Mouse (Mus musculus): ENCODE measurements at regions not wholly inside any gene's neighbourhood (a gene's known extent, or its start where the extent isn't known, plus 50 kb on each side); places are given as distances from the start of the nearest gene placed in this dataset.

GRCm38 (mm10) chr14:87289708-87290243 lies 126.7 kb upstream of the Tdrd3 start:
- no peaks in the 10 kb centered on the region; the same call in 1 of the 2 replicates for H3K9me3 ChIP-seq (ENCODE audit: low read length)
- H3K4me1 ChIP-seq (replicated peaks; ENCODE audit: low read depth, low read length): no peaks in the 10 kb centered on the region
- H3K4me3 ChIP-seq (replicated peaks; ENCODE audit: low read length): no peak overlapping the region
- H3K36me3 ChIP-seq (ENCODE audit: insufficient read depth, low read length): no peaks in the 10 kb centered on the region
- TF ChIP-seq CTCF (conservative IDR thresholded peaks at IDR 0.05; ENCODE audit: low read length) (no peak), NANOG (IDR thresholded peaks at IDR 0.05; ENCODE audit: borderline replicate concordance, low read length) (no peak), POU5F1 (IDR thresholded peaks at IDR 0.05; ENCODE audit: borderline replicate concordance, low read length) (no peak)
- H3K27me3 ChIP-seq (ENCODE audit: insufficient read depth, low read length): no peaks in the 10 kb centered on the region

- TF ChIP-seq NANOG (IDR thresholded peaks at IDR 0.05; ENCODE audit: borderline replicate concordance, low read length): no peak
- no peak for TF ChIP-seq POU5F1 (IDR thresholded peaks at IDR 0.05; ENCODE audit: borderline replicate concordance, low read length)
- TF ChIP-seq CTCF (conservative IDR thresholded peaks at IDR 0.05; ENCODE audit: low read length): no peak
- Histone ChIP-seq H3K4me1 (replicated peaks; ENCODE audit: low read depth, low read length) (no peaks in the 10 kb centered on the region), H3K36me3 (ENCODE audit: insufficient read depth, low read length) (no peaks in the 10 kb centered on the region), H3K9me3 (ENCODE audit: low read length) (no peaks in the 10 kb centered on the region; the same call in 1 of the 2 replicates), H3K4me3 (replicated peaks; ENCODE audit: low read length) (no peak overlapping the region), H3K27me3 (ENCODE audit: insufficient read depth, low read length) (peaks cover 2% of the 10 kb centered on the region; the same call in 1 of the 2 replicates)
These were observed 121.2 kb upstream of the Tdrd3 start for GRCm38 (mm10) chr14:87295206-87295605.

- Histone ChIP-seq H3K36me3 (ENCODE audit: insufficient read depth, low read length) (no peaks in the 10 kb centered on the region), H3K4me1 (replicated peaks; ENCODE audit: low read depth, low read length) (no peaks in the 10 kb centered on the region), H3K27me3 (ENCODE audit: insufficient read depth, low read length) (peaks cover 2% of the 10 kb centered on the region; the same call in 1 of the 2 replicates), H3K4me3 (replicated peaks; ENCODE audit: low read length) (no peak overlapping the region), H3K9me3 (ENCODE audit: low read length) (no peaks in the 10 kb centered on the region; the same call in 1 of the 2 replicates)
- no peak for TF ChIP-seq NANOG (IDR thresholded peaks at IDR 0.05; ENCODE audit: borderline replicate concordance, low read length)
- TF ChIP-seq CTCF (conservative IDR thresholded peaks at IDR 0.05; ENCODE audit: low read length): no peak
- no peak for TF ChIP-seq POU5F1 (IDR thresholded peaks at IDR 0.05; ENCODE audit: borderline replicate concordance, low read length)
These were observed 119.3 kb upstream of the Tdrd3 start for GRCm38 (mm10) chr14:87297160-87297559.

- Histone ChIP-seq H3K36me3 (ENCODE audit: insufficient read depth, low read length) (no peaks in the 10 kb centered on the region), H3K4me3 (replicated peaks; ENCODE audit: low read length) (no peak overlapping the region), H3K27me3 (ENCODE audit: insufficient read depth, low read length) (peaks cover under 1% of the 10 kb centered on the region; the same call in 1 of the 2 replicates), H3K4me1 (replicated peaks; ENCODE audit: low read depth, low read length) (no peaks in the 10 kb centered on the region), H3K9me3 (ENCODE audit: low read length) (no peaks in the 10 kb centered on the region)
- TF ChIP-seq NANOG (IDR thresholded peaks at IDR 0.05; ENCODE audit: borderline replicate concordance, low read length) (no peak), POU5F1 (IDR thresholded peaks at IDR 0.05; ENCODE audit: borderline replicate concordance, low read length) (no peak), CTCF (conservative IDR thresholded peaks at IDR 0.05; ENCODE audit: low read length) (no peak)
These were observed 115.6 kb upstream of the Tdrd3 start for GRCm38 (mm10) chr14:87300838-87301237.

- H3K4me3 ChIP-seq (replicated peaks; ENCODE audit: low read length): no peak overlapping the region
- H3K4me1 ChIP-seq (replicated peaks; ENCODE audit: low read depth, low read length): no peaks in the 10 kb centered on the region
- TF ChIP-seq CTCF (conservative IDR thresholded peaks at IDR 0.05; ENCODE audit: low read length) (no peak), POU5F1 (IDR thresholded peaks at IDR 0.05; ENCODE audit: borderline replicate concordance, low read length) (no peak), NANOG (IDR thresholded peaks at IDR 0.05; ENCODE audit: borderline replicate concordance, low read length) (no peak)
- no peaks in the 10 kb centered on the region for H3K9me3 ChIP-seq (ENCODE audit: low read length)
- no peaks in the 10 kb centered on the region for H3K36me3 ChIP-seq (ENCODE audit: insufficient read depth, low read length)
- no peaks in the 10 kb centered on the region for H3K27me3 ChIP-seq (ENCODE audit: insufficient read depth, low read length)
These were observed 114.9 kb upstream of the Tdrd3 start for GRCm38 (mm10) chr14:87301564-87301963.

GRCm38 (mm10) chr14:87305481-87305880 lies 111.0 kb upstream of the Tdrd3 start:
- Histone ChIP-seq H3K27me3 (ENCODE audit: insufficient read depth, low read length) (no peaks in the 10 kb centered on the region), H3K9me3 (ENCODE audit: low read length) (no peaks in the 10 kb centered on the region), H3K4me1 (replicated peaks; ENCODE audit: low read depth, low read length) (no peaks in the 10 kb centered on the region), H3K36me3 (ENCODE audit: insufficient read depth, low read length) (no peaks in the 10 kb centered on the region), H3K4me3 (replicated peaks; ENCODE audit: low read length) (no peak overlapping the region)
- TF ChIP-seq NANOG (IDR thresholded peaks at IDR 0.05; ENCODE audit: borderline replicate concordance, low read length) (no peak), CTCF (conservative IDR thresholded peaks at IDR 0.05; ENCODE audit: low read length) (no peak), POU5F1 (IDR thresholded peaks at IDR 0.05; ENCODE audit: borderline replicate concordance, low read length) (no peak)

GRCm38 (mm10) chr14:87306011-87306410 lies 110.4 kb upstream of the Tdrd3 start:
- H3K4me1 ChIP-seq (replicated peaks; ENCODE audit: low read depth, low read length): no peaks in the 10 kb centered on the region
- H3K27me3 ChIP-seq (ENCODE audit: insufficient read depth, low read length): no peaks in the 10 kb centered on the region
- H3K9me3 ChIP-seq (ENCODE audit: low read length): no peaks in the 10 kb centered on the region
- no peak for TF ChIP-seq POU5F1 (IDR thresholded peaks at IDR 0.05; ENCODE audit: borderline replicate concordance, low read length)
- TF ChIP-seq CTCF (conservative IDR thresholded peaks at IDR 0.05; ENCODE audit: low read length): no peak
- no peak for TF ChIP-seq NANOG (IDR thresholded peaks at IDR 0.05; ENCODE audit: borderline replicate concordance, low read length)
- no peak overlapping the region for H3K4me3 ChIP-seq (replicated peaks; ENCODE audit: low read length)
- H3K36me3 ChIP-seq (ENCODE audit: insufficient read depth, low read length): no peaks in the 10 kb centered on the region

- Histone ChIP-seq H3K36me3 (ENCODE audit: insufficient read depth, low read length) (no peaks in the 10 kb centered on the region), H3K4me1 (replicated peaks; ENCODE audit: low read depth, low read length) (no peaks in the 10 kb centered on the region), H3K9me3 (ENCODE audit: low read length) (no peaks in the 10 kb centered on the region), H3K27me3 (ENCODE audit: insufficient read depth, low read length) (no peaks in the 10 kb centered on the region), H3K4me3 (replicated peaks; ENCODE audit: low read length) (no peak overlapping the region)
- no peak for TF ChIP-seq POU5F1 (IDR thresholded peaks at IDR 0.05; ENCODE audit: borderline replicate concordance, low read length)
- TF ChIP-seq NANOG (IDR thresholded peaks at IDR 0.05; ENCODE audit: borderline replicate concordance, low read length): no peak
- no peak for TF ChIP-seq CTCF (conservative IDR thresholded peaks at IDR 0.05; ENCODE audit: low read length)
These were observed 108.4 kb upstream of the Tdrd3 start for GRCm38 (mm10) chr14:87308016-87308415.

- Histone ChIP-seq H3K9me3 (ENCODE audit: low read length) (no peaks in the 10 kb centered on the region; the same call in 1 of the 2 replicates), H3K36me3 (ENCODE audit: insufficient read depth, low read length) (no peaks in the 10 kb centered on the region)
- TF ChIP-seq NANOG (IDR thresholded peaks at IDR 0.05; ENCODE audit: borderline replicate concordance, low read length): no peak
- TF ChIP-seq POU5F1 (IDR thresholded peaks at IDR 0.05; ENCODE audit: borderline replicate concordance, low read length): no peak
- TF ChIP-seq CTCF (conservative IDR thresholded peaks at IDR 0.05; ENCODE audit: low read length): no peak
These were observed 104.1 kb upstream of the Tdrd3 start for GRCm38 (mm10) chr14:87312318-87312717.

More at GRCm38 (mm10) chr14:87312318-87312717, 104.1 kb upstream of the Tdrd3 start:
- H3K4me1 ChIP-seq (replicated peaks; ENCODE audit: low read depth, low read length): no peaks in the 10 kb centered on the region
- no peaks in the 10 kb centered on the region for H3K27me3 ChIP-seq (ENCODE audit: insufficient read depth, low read length)
- H3K4me3 ChIP-seq (replicated peaks; ENCODE audit: low read length): no peak overlapping the region

Data from E14TG2a.4 (cell line).